Comparison of ENCODE assay signal across 16 mouse cellular contexts in the genomic region with DNA sequence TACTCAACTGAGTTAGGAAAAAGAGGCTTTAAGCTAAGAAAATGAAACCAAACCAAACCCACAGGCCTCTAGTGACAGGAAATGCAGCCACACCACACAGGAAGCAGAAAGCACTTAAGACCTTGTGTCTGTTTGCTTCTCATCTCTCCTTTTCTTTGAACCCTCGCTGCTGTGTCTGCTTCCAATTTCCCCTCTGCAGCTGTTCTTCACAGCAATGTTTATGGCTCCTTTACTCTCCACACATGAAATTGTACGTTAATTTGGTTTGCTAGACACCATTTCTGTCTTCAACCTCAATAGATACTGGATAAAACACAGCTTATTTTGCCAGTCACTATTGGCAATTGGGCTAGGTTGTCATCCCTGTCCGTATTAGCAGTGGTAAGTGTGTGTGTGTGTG.
DNase-seq lines count a peak whose midpoint lies in the region; ATAC-seq lines count a peak whose summit lies in the region.
"Had no signal": no experiment of that assay in that cellular context is flagged by ENCODE, and none has a peak within 500 bp of the region (broad histone marks: within the 10 kb centered on the region; RNA-seq: fewer than 3 reads in every experiment).

No protein-coding gene starts in this region.

- no peaks in the 10 kb centered on the region for H3K27me3 ChIP-seq in splenic B cell, adult 2 months (ENCODE audit: control insufficient read depth, insufficient read depth, low read length, poor library complexity, severe bottlenecking)
- H3K27me3 ChIP-seq: heart, embryonic 15.5 days; hindbrain, embryonic 15.5 days had no signal

- H3K36me3 ChIP-seq in splenic B cell, adult 2 months (ENCODE audit: control insufficient read depth, insufficient read depth, low read length, poor library complexity, severe bottlenecking): no peaks in the 10 kb centered on the region
- H3K36me3 ChIP-seq: heart, embryonic 15.5 days; hindbrain, embryonic 15.5 days had no signal

- DNase-seq in A20 (ENCODE audit: low read depth, low spot score): peak; percentile 4
- DNase-seq in CD4-positive, CD25-positive, alpha-beta regulatory T cell, adult 2 months (ENCODE audit: low read depth, low spot score): peak; percentile 75
- peak; percentile 76 for DNase-seq in induced T-regulatory cell, adult 2 months (ENCODE audit: low read depth)
- peak; percentile 44 for DNase-seq in splenic B cell, adult 2 months (ENCODE audit: low read depth, low spot score)
- DNase-seq in ovary, postnatal 36 days (ENCODE audit: low spot score): no peak
- no peak for DNase-seq in embryo, embryonic 9.5 days (ENCODE audit: extremely low spot score)
- DNase-seq in kidney, postnatal 4 days: no peak
- DNase-seq: adrenal gland, adult 2 months; cerebellum, postnatal 25 days; forebrain, postnatal 0 days; gastrocnemius, postnatal 25 days; layer of hippocampus, adult 9-11 months; retina, postnatal 1 day had no signal

- ATAC-seq in cerebellum, adult (ENCODE audit: insufficient number of reproducible peaks, low FRiP score, low TSS enrichment): no peak
- ATAC-seq: forebrain, postnatal 0 days had no signal

Comparison
In these comparisons a context has a peak if more than half of its experiments do, and no peak if none do; other contexts are left out.
1. DNase-seq: peak in A20 (single experiment), CD4-positive, CD25-positive, alpha-beta regulatory T cell, adult 2 months (single experiment), induced T-regulatory cell, adult 2 months (single experiment) and splenic B cell, adult 2 months (single experiment); none in ovary, postnatal 36 days (single experiment), embryo, embryonic 9.5 days (single experiment) and kidney, postnatal 4 days (0 of 2).